Mouse (Mus musculus) MEL (cell line): ENCODE data around the gene Aim2.

Experiments used
- CTCF ChIP-seq, 3 experiments: IDR thresholded peaks in 2 of 3; conservative IDR thresholded peaks in 1 of 3; 2 replicates each; pipeline ENCODE4 v1.5.1; 2011 to 2012; ENCODE audit warnings: low read length in 3 of 3, low read depth in 2 of 3, mild to moderate bottlenecking in 2 of 3, improper control_type of control experiment in 1 of 3, inconsistent platforms in 1 of 3, mixed read lengths in 1 of 3, moderate library complexity in 1 of 3; ENCODE audit not compliant: control insufficient read depth in 1 of 3, insufficient read depth in 1 of 3, poor library complexity in 1 of 3, severe bottlenecking in 1 of 3
- EP300 ChIP-seq, 2 experiments: IDR thresholded peaks; 2 replicates each; pipeline ENCODE4 v1.6.1; 2011; ENCODE audit warnings: improper control_type of control experiment in 2 of 2, low read length in 2 of 2, low read depth in 1 of 2, mild to moderate bottlenecking in 1 of 2
- GATA1 ChIP-seq: IDR thresholded peaks from 2 replicates; pipeline ENCODE4 v1.6.1; 2011; ENCODE audit warnings: low read depth, low read length, improper control_type of control experiment
- NELFE ChIP-seq: IDR thresholded peaks from 2 replicates; pipeline ENCODE4 v1.6.1; 2011; ENCODE audit warnings: low read depth, low read length, improper control_type of control experiment
- POLR2A ChIP-seq, 2 experiments: IDR thresholded peaks; 2 replicates each; pipeline ENCODE4 v1.6.1; 2011 to 2012; ENCODE audit warnings: low read length in 2 of 2, mild to moderate bottlenecking in 2 of 2, control low read depth in 1 of 2, improper control_type of control experiment in 1 of 2, low read depth in 1 of 2, moderate library complexity in 1 of 2; ENCODE audit not compliant: control insufficient read depth in 1 of 2, insufficient read depth in 1 of 2, poor library complexity in 1 of 2
- RCOR1 ChIP-seq: IDR thresholded peaks from 2 replicates; pipeline ENCODE4 v1.6.1; 2012; ENCODE audit warnings: low read depth, mild to moderate bottlenecking, inconsistent platforms, low read length, improper control_type of control experiment
- TCF12 ChIP-seq: IDR thresholded peaks from 2 replicates; pipeline ENCODE4 v1.6.1; 2014; ENCODE audit warnings: low read depth, mild to moderate bottlenecking, inconsistent platforms, low read length, improper control_type of control experiment, moderate library complexity
- UBTF ChIP-seq: IDR thresholded peaks from 2 replicates; pipeline ENCODE4 v1.6.1; 2012; ENCODE audit warnings: low read depth, mild to moderate bottlenecking, inconsistent platforms, low read length, improper control_type of control experiment, moderate library complexity, borderline replicate concordance; ENCODE audit not compliant: insufficient read depth

DNA sequence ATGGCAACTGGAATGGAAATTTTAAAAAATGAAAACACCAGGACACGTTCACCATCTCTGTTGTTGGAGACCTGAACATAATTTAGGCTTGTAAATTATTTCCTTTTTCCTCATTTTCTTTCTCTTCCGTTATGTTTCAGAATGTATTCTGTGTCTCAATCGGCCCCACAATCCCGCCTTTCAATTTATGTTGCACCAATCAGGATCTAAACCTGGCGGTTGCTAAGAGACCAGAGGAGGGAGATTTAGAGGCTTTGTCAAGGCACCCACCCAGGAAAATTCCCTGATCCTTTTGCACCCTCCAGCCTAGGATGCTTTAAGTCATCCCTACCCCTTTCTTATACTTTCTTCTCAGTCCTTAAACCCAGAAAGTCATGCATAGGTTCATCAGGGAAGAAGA, 20.9 kb upstream of the Aim2 start:
- TF ChIP-seq CTCF (IDR thresholded peaks at IDR 0.05 in 2 of 3, conservative IDR thresholded peaks at IDR 0.05 in 1 of 3; ENCODE audit: control insufficient read depth in 1 of 3, insufficient read depth in 1 of 3, low read depth in 2 of 3, low read length in 3 of 3, poor library complexity in 1 of 3, severe bottlenecking in 1 of 3) (no peak), RCOR1 (no peak), TCF12 (no peak), POLR2A (IDR thresholded peaks at IDR 0.05; ENCODE audit: control insufficient read depth in 1 of 2, insufficient read depth in 1 of 2, low read depth in 1 of 2, low read length in 2 of 2, poor library complexity in 1 of 2) (no peak), EP300 (IDR thresholded peaks at IDR 0.05; ENCODE audit: low read depth in 1 of 2, low read length in 2 of 2) (no peak), UBTF (no peak), NELFE (no peak), GATA1 (no peak)
